Mouse (Mus musculus) stomach, embryonic 15.5 days (tissue): ENCODE measurements at regions not wholly inside any gene's neighbourhood (a gene's known extent, or its start where the extent isn't known, plus 50 kb on each side); places are given as distances from the start of the nearest gene placed in this dataset.

Source experiments
- ATAC-seq: fragments of 200-750 bp; cut with Nextera tagmentation; 2 replicates; pipeline ENCODE4 v1.8.0; 2017; ENCODE audit warnings: low read depth, moderate number of reproducible peaks, moderate TSS enrichment; ENCODE audit not compliant: insufficient read depth, low FRiP score
- H3K27ac ChIP-seq: fragments of 300-500 bp; sonication (generic); 2 replicates; pipeline ENCODE4 v1.5.1; 2015; ENCODE audit warnings: mild to moderate bottlenecking, inconsistent platforms
- H3K27me3 ChIP-seq: fragments of 300-500 bp; sonication (generic); replicated peaks from 2 replicates; pipeline ENCODE4 v1.6.1; 2015; ENCODE audit warnings: inconsistent platforms
- H3K36me3 ChIP-seq: fragments of 300-500 bp; sonication (generic); 2 replicates; pipeline ENCODE4 v1.6.1; 2015; ENCODE audit warnings: inconsistent platforms
- H3K4me1 ChIP-seq: fragments of 300-500 bp; sonication (generic); 2 replicates; pipeline ENCODE4 v1.6.1; 2015; ENCODE audit warnings: inconsistent platforms
- H3K4me2 ChIP-seq: fragments of 300-500 bp; sonication (generic); 2 replicates; pipeline ENCODE4 v1.6.1; 2015; ENCODE audit warnings: mild to moderate bottlenecking, inconsistent platforms
- H3K4me3 ChIP-seq: fragments of 300-500 bp; sonication (generic); replicated peaks from 2 replicates; pipeline ENCODE4 v1.5.1; 2015; ENCODE audit warnings: inconsistent platforms
- H3K9ac ChIP-seq: fragments of 300-500 bp; sonication (generic); 2 replicates; pipeline ENCODE4 v1.6.1; 2015; ENCODE audit warnings: inconsistent platforms
- H3K9me3 ChIP-seq: fragments of 300-500 bp; sonication (generic); 2 replicates; pipeline ENCODE4 v1.6.1; 2016; ENCODE audit warnings: inconsistent platforms
- WGBS: fragments of 180-500 bp; shearing (Covaris S2); methylation state at CpG from one replicate; pipeline ENCODE4 v1.1.7; 2015; 5-methylcytosine and 5-hydroxymethylcytosine counted together

DNA sequence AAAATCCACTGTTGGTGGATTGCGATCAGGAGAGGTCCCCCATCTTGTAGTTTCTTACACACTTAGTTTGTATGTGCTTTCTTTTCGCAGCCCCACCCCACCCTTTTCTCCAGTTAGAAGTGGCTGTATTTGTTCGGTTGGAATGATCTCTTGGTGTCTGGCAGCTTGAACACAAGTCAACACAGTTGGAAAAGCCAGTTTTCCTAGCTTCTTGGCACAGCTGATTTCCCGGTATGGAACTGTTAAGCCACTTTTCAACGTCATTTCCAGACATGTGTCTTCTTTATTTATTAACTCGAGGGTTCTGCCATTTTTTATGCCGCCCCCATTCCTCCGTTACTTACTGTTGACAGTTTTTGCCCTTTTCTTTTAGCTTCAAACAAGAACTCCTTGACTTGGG is 259.2 kb downstream of the Enc1 start:
- no peak overlapping the region for H3K4me3 ChIP-seq
- no peaks in the 10 kb centered on the region for H3K4me1 ChIP-seq
- H3K4me2 ChIP-seq, result no peak overlapping the region
- no peaks in the 10 kb centered on the region for H3K9me3 ChIP-seq
- H3K27ac ChIP-seq, result no peak overlapping the region
- no peaks in the 10 kb centered on the region for H3K27me3 ChIP-seq
- WGBS, result 81% methylated on average over 8 of the region's 8 CpGs
- H3K36me3 ChIP-seq, result no peaks in the 10 kb centered on the region
- no peak overlapping the region for H3K9ac ChIP-seq
- no peak for ATAC-seq

DNA sequence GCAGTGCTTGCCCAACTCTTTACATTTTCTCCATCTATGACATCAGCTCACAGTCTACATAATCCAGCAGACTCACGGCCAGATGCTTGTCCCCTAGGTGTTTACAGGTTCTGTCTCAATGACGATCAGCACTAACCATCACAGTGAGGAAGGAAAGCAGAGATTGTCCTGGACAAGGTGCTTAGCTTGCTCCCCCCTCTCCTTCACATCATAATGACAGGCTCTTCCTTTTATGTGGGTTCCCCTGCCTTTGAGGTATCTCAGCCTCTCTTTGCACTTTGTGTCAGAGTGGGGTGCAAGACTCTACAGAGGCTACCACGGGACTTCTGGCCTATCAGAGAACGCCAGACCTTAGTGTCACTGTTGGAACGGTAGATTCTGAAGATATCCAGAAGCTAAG is 258.1 kb downstream of the Enc1 start:
- Histone ChIP-seq H3K9me3 (no peaks in the 10 kb centered on the region), H3K4me3 (no peak overlapping the region), H3K4me1 (no peaks in the 10 kb centered on the region), H3K27ac (no peak overlapping the region), H3K4me2 (no peak overlapping the region), H3K9ac (no peak overlapping the region), H3K27me3 (no peaks in the 10 kb centered on the region), H3K36me3 (no peaks in the 10 kb centered on the region)
- ATAC-seq, result no peak
- WGBS, result 76% methylated on average over 5 of the region's 5 CpGs

DNA sequence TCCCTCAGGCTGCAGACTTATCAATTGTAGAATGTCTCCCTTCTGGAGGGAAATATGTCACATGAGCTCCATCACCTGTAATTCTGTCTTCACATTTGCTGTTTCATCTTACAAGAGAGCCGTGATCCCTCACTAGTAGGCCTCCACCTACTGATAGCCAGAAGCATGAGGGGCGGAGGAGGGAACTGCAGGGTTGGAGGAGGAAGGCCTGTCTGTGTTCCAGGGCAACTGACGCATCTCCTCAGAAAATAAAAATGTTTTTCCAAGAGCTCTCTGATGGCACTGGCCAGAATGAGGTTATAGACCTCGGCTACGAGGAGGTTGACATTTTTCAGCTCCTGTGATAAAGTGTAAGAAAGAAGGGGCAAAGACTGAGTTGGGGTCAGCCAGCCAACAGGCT is 257.0 kb downstream of the Enc1 start:
- no peak overlapping the region for H3K4me2 ChIP-seq
- H3K4me3 ChIP-seq, result no peak overlapping the region
- H3K9ac ChIP-seq, result no peak overlapping the region
- H3K36me3 ChIP-seq, result no peaks in the 10 kb centered on the region
- ATAC-seq, result no peak
- H3K27me3 ChIP-seq, result no peaks in the 10 kb centered on the region
- no peaks in the 10 kb centered on the region for H3K9me3 ChIP-seq
- 79% methylated on average over 5 of the region's 5 CpGs for WGBS
- no peak overlapping the region for H3K27ac ChIP-seq
- H3K4me1 ChIP-seq, result no peaks in the 10 kb centered on the region

DNA sequence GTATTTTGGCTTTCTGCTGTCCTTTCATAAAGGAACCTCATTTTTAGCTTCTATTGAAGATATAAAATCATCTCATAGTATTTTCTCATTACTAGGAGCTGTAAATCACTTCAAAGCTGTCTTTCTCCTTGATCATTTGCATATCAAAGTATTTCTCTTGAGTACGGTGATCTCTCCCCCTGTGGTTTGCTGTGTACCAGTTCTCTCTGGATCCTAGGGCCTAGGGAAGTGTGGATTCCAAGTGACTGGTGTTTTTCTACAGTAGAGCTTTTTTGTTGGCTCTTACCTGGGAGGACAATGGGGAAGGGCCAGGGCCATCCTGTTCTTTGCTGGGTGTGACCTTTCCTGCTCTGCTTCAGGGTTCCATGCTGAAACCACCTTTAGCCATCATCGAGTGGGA is 253.9 kb downstream of the Enc1 start:
- Histone ChIP-seq H3K36me3 (no peaks in the 10 kb centered on the region), H3K4me3 (no peak overlapping the region), H3K27me3 (no peaks in the 10 kb centered on the region), H3K4me1 (no peaks in the 10 kb centered on the region), H3K27ac (no peak overlapping the region), H3K4me2 (no peak overlapping the region), H3K9me3 (no peaks in the 10 kb centered on the region), H3K9ac (no peak overlapping the region)
- whole genome bisulfite sequencing, result 95% methylated on average over 2 of the region's 2 CpGs
- ATAC-seq, result no peak

DNA sequence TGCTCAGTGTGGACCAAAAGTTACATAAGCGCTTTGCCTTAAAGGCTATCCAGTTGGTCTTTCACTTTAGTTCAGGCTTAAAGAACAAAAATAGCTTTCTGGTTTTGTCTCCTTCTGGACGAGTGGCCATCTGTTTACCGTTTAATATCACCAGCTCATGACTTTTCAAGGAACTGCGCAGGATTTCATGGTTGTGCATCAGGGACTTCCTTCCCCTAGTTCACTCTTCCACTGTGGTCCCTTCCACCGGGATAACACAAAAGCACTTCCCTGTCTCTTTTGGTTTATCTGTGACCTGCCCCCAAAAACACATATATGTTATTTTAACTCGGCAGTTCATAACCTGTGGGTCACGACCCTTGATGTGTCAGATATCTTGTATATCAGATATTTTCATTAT is 252.9 kb downstream of the Enc1 start:
- Histone ChIP-seq H3K27ac (no peak overlapping the region), H3K9ac (no peak overlapping the region), H3K4me2 (no peak overlapping the region), H3K4me1 (no peaks in the 10 kb centered on the region), H3K36me3 (no peaks in the 10 kb centered on the region), H3K4me3 (no peak overlapping the region), H3K9me3 (no peaks in the 10 kb centered on the region), H3K27me3 (no peaks in the 10 kb centered on the region)
- WGBS, result 73% methylated on average over 7 of the region's 7 CpGs
- no peak for ATAC-seq

DNA sequence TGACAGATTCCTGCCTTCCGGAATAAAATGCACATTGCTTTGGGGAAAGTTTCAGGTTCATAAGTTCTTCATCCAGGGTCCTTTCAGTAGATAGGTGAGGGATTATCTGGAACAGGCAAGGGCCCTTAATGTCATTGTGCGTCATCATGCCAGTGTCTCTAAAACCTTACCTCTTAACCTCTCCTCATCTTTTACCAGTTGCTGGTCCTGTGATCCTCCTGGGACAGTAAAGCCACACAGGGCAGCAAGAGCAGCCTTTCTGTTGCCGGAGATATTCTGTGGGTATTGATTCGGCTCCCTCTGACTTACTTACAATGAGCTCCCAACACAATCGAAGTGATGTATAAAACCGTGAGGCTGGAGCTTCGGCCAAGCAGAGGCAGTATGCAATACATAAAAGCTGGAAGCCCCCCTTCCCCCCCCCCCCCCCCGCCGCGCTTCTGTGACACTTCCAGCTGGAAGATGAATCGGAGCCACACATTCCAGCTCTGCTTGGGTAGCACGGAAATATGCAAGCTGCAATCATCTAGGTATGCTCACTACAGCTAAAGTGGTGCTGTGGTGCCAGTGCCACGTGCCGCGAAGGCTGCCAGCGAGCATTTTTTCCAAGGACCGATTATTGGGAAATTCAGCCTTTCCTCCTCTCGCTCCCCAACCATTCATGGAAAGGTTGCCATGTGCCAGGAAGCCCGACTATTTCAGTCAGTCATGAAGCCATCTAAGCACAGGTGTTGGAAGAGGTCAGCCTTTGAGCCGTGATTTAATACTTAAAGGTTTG is 252.2 kb downstream of the Enc1 start:
- Histone ChIP-seq H3K36me3 (no peaks in the 10 kb centered on the region), H3K27me3 (no peaks in the 10 kb centered on the region), H3K4me1 (no peaks in the 10 kb centered on the region; the same call in 1 of the 2 replicates), H3K27ac (no peak overlapping the region), H3K4me3 (no peak overlapping the region), H3K9ac (no peak overlapping the region), H3K9me3 (no peaks in the 10 kb centered on the region), H3K4me2 (no peak overlapping the region)
- ATAC-seq, result no peak
- WGBS, result 66% methylated on average over 18 of the region's 20 CpGs

DNA sequence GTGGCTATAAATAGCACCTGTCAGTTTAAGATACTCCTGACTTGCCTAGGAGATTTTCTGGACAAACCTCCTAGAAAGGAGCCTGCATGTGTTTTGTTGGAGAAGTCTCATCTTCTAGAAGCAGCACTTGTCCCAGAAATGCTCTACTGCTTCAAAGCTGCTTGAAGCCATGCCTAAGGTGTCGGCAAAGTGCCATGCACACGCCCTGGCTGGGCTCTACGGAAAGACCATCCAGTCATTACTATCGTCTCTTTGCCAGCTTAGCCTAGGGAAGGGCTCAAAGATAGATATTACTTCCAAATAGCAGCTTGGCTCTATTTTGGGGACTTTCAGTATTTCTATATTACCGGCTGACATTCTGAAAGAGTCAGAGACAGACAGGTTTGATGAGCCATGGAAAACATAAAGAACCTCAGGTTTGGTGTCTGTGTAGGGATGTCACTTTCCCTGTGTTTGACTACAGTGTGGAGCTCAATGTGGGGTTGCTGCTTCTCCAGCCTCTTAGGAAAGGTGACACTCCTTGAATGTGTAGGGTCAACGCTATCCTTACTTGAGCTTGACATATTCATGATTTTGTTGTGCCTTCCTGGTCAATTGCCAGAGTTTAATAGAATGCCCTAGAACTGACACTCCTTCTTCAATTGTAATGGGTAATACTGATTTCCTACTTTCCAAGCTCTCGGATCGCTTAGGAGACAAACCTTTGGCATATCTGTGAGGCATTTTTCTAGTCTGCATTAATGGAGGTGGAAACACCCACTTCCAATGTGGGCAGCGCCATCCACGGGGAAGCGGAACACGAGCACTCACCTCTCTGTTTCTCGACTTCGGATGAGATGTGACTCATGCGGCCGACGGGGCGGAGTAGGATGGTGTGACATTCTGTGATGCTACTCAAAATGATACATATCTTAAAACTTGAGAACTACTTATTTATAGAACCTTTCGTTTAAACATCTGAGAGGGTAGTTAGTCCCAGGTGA is 251.3 kb downstream of the Enc1 start:
- 93% methylated on average over 19 of the region's 19 CpGs for WGBS

DNA sequence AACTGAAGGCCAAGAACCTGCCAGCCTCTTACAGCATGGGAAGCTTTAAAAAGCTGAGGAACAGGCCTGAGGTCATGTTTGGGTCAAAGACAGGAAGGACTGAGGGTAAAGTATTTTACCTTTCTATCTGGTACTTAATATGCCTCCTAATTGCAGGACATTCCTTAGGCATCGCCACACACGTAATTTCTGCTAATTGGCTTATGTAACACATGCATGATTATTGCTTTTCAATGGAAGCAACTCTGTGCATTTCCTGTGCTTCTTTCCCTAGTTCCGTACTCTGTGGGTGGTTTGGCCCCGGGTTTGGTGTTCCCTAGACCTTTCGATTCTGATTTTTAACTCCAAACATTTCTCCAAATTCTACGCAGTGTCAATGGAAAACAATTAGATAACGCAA is 249.2 kb downstream of the Enc1 start:
- no peaks in the 10 kb centered on the region for H3K36me3 ChIP-seq
- ATAC-seq, result no peak
- H3K27me3 ChIP-seq, result no peaks in the 10 kb centered on the region
- H3K27ac ChIP-seq, result no peak overlapping the region
- H3K9me3 ChIP-seq, result no peaks in the 10 kb centered on the region
- no peak overlapping the region for H3K4me2 ChIP-seq
- peaks cover 4% of the 10 kb centered on the region; the same call in 1 of the 2 replicates for H3K4me1 ChIP-seq
- WGBS, result 72% methylated on average over 7 of the region's 7 CpGs
- no peak overlapping the region for H3K4me3 ChIP-seq
- no peak overlapping the region for H3K9ac ChIP-seq

More for the DNA sequence above, 251.3 kb downstream of the Enc1 start:
- H3K27me3 ChIP-seq, result no peaks in the 10 kb centered on the region
- H3K27ac ChIP-seq, result no peak overlapping the region
- H3K4me3 ChIP-seq, result no peak overlapping the region
- no peak for ATAC-seq
- no peak overlapping the region for H3K9ac ChIP-seq
- no peak overlapping the region for H3K4me2 ChIP-seq
- H3K9me3 ChIP-seq, result no peaks in the 10 kb centered on the region
- H3K36me3 ChIP-seq, result no peaks in the 10 kb centered on the region
- H3K4me1 ChIP-seq, result peaks cover 4% of the 10 kb centered on the region; the same call in 1 of the 2 replicates

DNA sequence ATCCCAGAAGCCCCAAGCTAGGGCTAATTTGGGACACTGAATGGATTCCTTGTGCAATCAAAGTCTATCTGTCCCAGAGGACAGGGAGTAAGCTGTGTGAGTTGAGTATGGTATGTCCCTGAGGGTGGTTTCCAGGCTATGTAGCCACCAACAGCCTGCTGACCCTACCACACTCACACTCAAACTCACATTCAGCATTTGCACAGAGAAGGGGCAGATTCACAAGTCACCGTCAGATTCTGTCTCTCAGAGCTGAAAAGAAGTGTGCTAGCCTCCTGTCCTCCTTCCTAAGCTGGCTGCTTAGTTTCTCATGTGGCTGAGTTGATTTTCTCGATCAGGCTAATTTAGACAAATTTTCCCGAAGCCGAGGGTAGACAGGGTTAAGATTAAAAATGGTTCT is 248.8 kb downstream of the Enc1 start:
- 58% methylated on average over 4 of the region's 4 CpGs for WGBS
- no peak overlapping the region for H3K9ac ChIP-seq
- H3K4me3 ChIP-seq, result no peak overlapping the region
- no peak overlapping the region for H3K4me2 ChIP-seq
- H3K27me3 ChIP-seq, result no peaks in the 10 kb centered on the region
- ATAC-seq, result no peak
- no peaks in the 10 kb centered on the region for H3K36me3 ChIP-seq
- H3K4me1 ChIP-seq, result peaks cover 4% of the 10 kb centered on the region; the same call in 1 of the 2 replicates
- H3K27ac ChIP-seq, result no peak overlapping the region
- H3K9me3 ChIP-seq, result no peaks in the 10 kb centered on the region

DNA sequence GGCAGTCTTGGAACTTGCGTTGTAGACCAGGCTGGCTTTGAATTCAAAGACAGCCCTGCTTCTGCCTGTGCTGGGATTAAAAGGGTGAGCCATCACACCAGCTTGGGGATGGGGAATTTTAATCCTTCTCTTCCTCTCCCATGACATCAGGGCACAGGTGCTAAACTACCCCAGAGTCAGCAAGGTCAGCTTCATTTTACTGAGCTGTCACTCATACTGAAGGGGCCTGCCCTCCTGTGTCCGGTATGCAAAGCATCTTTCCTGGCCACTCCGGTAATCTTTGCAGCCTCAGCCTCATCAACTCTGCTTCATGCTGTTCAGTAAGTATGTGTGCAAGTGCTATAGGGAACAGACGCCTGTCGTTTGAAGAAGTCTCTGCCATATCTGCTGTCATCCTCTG is 248.1 kb downstream of the Enc1 start:
- no peak for ATAC-seq
- WGBS, result 56% methylated on average over 5 of the region's 5 CpGs
- H3K4me3 ChIP-seq, result no peak overlapping the region

DNA sequence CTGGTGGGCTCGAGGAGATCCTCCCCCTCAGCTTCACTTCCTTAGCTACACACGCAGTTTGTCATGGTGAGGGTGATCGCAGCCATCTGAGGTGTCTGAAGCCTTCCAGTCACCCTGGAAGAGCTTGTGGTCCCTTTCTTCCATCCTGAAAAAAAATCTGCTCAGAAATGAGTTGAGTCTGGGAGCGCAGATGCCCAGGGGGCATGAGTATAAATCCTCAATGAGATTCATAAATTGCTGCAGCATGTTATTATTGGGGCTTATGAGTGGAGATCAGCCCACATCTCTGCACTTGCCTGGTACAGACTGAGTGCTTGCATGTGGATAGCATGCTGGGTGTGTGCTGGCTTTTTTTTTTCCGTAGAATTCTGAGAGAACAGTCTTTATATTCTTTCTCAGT is 247.6 kb downstream of the Enc1 start:
- H3K36me3 ChIP-seq, result no peaks in the 10 kb centered on the region
- peaks cover 4% of the 10 kb centered on the region; the same call in 1 of the 2 replicates for H3K4me1 ChIP-seq
- WGBS, result 51% methylated on average over 5 of the region's 5 CpGs
- ATAC-seq, result no peak
- H3K4me2 ChIP-seq, result no peak overlapping the region
- no peaks in the 10 kb centered on the region for H3K27me3 ChIP-seq
- 0 out of 2 replicates have a peak overlapping the region, but pooled peaks have one; percentile 13 for H3K27ac ChIP-seq
- H3K9me3 ChIP-seq, result no peaks in the 10 kb centered on the region
- no peak overlapping the region for H3K9ac ChIP-seq
- H3K4me3 ChIP-seq, result no peak overlapping the region

More for the DNA sequence above, 248.1 kb downstream of the Enc1 start:
- Histone ChIP-seq H3K4me1 (peaks cover 4% of the 10 kb centered on the region; the same call in 1 of the 2 replicates), H3K9me3 (no peaks in the 10 kb centered on the region), H3K27ac (no peak overlapping the region), H3K4me2 (no peak overlapping the region), H3K9ac (no peak overlapping the region), H3K27me3 (no peaks in the 10 kb centered on the region), H3K36me3 (no peaks in the 10 kb centered on the region)
